Mouse (Mus musculus) ES-CJ7 (cell line): ENCODE data around the gene Mfsd4b2.
"Not testable (repeated sequence)": the region's sequence is repeated elsewhere in the genome, so short reads cannot be mapped to it uniquely, and the experiment has no call there.

Source experiments
- DNase-seq: peaks from one replicate; pipeline ENCODE4 v3.0.0; 2011; ENCODE audit warnings: low read depth, low spot score

Mfsd4b2 gene

DNA sequence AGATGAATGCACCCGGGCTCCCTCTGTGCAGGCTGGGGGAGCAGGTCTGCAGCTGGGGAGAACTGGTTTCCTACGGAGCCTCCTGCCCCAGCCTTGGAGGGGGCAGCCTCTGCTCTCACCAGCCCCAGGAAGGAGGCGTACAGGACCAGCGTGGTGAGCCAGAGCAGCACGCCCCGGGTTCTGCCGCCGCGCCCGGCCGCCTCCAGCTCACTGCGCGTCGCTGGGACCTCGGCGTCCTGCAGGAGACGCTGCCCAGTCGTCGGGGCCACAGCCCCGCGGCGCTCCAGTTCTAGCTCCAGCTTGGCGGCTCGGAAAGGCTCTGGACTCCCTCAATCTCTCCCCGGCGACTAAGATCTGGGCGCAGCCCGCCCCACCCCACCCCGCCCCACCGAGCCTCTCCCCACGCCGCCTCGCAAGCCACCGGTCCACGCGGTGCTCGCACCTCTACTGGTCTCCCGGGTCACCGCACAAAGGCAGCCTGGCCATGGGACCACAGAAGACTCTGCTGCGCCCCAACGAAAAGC is at the start of gene Mfsd4b2:
Gene Mfsd4b2 (minus strand): TSS at position 308 of the 524 bp plus-strand sequence.
- DNase-seq, result no peak

DNA sequence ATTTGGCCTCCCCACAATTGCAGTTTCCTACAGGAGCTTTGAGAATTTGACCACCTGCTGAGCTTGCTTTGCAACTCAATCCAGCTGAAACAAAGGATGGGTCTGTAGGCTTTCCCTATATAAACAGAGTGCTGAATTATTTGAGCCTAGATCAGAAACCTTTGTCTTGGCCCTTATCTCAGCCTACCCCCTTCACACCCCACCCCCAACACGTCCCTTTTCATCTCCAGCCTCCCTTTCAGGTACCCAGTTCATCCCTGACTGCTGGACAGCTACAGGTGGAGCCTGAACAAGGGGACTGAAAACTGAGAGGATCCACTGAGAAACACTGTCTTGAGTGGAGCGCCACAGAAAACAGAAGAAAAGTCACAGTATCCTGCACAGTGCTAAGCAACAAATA is 49.0 kb upstream of the Mfsd4b2 start:
- peak; percentile 88 for DNase-seq

DNA sequence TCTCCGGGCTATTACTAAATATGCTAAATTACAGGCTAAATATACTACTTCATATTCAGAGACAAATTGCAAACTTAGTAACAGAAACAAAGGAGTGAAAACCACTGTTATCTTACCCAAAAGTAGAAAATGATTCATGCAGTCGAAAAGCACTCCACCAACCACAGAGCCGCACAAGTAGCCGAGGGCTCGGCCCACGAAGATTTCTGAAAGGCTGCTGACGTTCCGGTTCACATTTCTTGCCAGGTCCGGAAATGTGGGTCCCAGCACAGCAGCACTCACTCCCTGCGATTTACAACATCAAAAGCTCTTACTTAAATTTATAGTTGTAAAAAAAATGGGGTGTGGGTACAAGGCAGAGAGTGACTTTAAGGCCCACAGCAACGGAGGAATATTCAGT is 48.3 kb upstream of the Mfsd4b2 start:
- no peak for DNase-seq

DNA sequence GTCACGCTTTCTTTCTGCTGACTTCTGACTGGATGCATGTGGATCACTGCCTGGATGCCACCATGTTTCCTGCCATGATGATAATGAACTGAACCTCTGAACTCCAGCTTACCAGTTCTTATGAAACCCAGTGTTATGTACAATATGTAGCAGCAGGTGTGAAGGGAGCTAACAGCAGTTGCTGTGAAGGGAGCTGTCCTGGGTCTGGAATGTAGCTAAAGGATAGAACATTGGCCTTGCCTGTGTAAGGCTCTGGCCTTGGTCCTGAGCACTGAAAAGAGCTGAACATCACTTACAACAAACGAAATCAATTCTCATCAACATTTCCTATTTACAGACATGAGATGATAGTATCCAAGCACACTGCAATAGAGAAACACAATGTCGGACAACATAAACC is 40.8 kb upstream of the Mfsd4b2 start:
- DNase-seq, result peak; percentile 49

DNA sequence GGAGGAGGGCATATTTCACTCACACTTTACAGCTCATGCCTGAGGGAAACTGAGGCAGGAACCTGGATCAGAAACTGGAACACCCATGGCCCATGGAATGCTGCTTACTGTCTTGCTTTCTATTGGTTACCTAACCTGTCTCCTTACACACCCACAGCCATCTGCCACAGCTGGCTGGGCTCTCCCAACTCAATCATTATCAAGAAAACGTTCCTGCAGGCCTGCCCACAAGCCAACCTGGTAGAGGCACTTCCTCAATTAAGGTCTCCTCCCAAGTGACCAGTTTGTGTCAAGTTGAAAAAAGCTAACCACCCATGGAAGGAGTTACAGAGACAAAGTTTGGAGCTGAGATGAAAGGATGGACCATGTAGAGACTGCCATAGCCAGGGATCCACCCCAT is 35.2 kb upstream of the Mfsd4b2 start:
- DNase-seq, result no peak

DNA sequence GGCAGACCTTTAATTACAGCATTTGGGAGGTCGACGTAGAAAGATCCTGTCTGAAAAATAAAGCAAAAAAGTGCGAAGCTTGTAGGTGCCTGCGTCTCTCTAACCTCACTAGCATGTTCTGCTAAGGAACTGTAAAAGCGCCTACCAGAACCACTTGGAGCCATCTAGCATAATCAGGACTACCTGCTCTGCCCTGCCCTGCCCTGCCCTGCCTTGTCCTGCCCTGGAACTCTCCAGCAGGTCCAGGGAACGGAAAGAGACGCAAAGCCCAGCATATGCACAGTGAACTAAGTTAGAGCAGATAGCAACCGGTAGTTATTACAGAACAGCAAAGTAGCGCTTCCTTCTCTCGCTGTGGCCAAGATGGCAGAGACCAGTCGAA is 33.7 kb upstream of the Mfsd4b2 start:
- peak; percentile 7 for DNase-seq

DNA sequence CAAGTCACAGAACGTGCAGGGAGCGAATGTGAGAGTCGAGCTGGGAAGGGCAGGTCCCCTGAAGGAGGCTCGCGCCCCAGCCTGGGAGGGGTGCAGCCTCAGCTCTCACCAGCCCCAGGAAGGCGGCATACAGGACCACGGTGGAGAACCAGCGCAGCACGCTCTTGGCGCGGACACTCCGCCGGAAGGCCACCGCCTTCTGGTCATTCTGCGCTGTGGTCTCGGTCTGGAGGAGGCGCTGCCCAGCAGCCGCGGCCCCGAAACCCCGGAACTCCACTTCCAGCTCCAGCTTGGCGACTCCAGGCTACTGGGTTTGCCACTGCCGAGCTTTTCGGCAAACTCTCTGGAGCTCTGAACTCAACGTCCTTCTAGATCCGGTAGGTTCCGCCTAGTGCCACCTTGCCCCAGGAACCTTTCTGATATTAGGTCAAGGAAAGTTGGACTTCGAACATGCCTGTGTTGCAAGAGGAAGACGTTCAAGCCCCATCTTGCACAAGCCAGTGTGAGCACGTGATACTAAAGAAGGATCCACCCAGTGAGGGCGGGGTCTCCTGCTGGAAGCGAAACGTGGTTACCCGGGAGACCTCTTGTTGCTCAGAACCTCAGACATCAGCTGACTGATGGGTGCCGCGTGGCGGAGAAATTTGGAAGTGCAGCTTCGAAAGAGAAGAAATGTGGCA is 33.2 kb upstream of the Mfsd4b2 start, which contains the start of gene Mfsd4b3:
Gene Mfsd4b3 (minus strand): TSS at position 393 of the 680 bp plus-strand sequence.
- DNase-seq, result peak; percentile 98

DNA sequence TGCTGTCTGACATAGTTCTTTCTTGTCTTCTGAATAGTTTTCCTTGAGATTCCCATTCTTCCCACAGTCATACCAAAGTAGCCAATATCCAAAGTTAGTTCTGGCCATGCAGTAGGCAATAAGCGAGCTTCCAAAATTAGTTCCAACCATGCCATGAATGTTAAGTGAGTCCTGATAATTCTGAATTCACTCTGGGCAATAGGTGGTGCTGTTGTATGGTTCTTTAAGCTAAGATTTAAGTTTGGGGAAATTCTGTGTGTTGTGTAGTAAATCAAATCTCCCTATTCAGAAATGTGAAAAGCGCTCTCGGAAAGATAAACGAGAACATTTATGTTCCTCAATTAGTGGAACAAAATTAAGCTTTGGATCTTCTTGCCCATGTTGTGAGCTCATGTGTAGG is 31.5 kb upstream of the Mfsd4b2 start:
- no peak for DNase-seq

DNA sequence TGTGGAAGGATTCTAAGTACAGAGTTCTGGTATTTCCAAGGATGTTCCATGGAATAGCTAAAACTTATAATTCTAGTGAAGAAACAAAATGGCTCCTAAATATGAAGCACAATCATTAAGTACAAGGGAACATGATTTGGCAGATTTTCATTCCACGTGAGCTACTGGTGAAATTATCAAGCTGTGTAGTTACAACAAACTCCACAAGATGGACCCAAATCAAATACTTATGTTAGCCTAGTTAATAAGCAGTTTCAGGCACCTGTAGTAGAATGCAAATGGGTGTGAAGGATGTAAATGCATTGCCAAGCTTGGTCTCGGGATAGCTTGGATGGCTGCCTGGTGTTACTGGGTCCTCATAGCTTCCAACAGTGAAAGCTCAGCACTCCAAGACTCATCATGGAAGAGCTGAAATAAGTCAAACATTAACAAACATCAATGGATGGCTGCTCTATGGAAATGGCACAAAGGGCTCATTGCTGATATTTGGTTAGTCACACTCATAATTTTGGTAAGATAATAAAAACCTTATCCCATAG is 29.7 kb upstream of the Mfsd4b2 start:
- no peak for DNase-seq

DNA sequence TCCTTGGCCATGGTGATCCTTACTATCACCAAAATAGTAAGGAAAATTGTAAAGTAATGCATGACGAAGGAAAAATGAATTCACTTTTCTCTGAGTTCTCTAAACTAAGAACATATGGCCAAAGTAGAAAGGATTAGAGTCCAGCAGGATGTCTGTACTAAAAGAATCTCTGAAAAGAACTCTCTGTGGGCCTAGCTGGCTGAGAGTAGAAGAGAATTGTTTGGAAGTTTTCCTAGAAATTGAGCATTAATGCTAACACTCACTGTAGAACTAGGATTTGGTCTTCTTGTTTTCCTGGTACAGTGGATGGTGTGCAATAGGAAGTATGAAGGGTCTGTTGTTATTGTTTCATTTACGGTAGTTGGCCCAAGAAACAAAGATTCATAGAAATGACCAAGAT is 28.4 kb upstream of the Mfsd4b2 start:
- no peak for DNase-seq

DNA sequence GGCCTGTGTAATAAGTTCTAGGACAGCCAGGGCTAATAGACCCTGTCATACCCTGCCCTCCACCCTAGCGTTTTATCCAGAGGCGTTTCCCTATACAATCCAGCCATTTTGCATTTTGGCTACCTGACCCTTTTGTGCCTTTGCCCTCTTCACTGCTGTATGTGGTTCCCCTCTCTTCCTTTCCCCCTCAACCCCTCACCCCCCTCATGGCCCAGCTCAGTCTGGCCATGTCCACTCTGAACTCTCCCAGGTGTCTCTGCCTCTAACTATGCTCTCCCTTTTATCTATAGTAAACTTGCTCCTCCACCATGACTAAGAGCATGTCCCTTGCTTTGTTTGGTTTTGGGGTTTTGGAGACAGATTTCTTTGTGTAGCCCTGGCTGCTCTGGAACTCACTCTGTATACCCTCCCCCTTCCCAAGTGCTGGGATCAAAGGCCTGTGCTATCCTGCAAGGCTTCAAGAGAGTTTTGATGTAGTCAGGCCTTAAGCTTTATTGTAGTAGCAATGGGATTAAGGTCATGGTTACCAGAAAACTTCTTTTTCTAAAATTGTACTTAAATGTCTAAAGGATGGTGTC is 22.7 kb upstream of the Mfsd4b2 start:
- DNase-seq, result no peak

DNA sequence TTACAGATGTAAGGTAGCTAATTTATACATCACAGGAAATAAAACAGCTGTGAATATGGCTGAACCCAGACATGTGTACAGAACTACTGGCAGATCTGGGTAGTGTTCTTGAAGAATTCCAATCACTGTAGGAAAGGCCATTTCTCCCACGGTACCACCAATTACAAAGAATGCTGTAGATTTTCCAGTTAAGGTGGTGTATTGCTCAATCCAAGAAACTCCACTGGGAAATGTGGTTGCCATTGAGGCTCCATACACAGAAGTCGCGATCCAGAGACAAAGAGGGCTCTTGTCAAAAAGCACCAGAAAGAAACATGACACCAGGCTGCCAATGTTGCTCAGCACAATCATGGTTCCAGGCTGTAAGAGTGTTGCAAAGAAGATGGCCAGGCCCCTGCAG is 20.5 kb upstream of the Mfsd4b2 start:
- DNase-seq, result not testable (repeated sequence)

DNA sequence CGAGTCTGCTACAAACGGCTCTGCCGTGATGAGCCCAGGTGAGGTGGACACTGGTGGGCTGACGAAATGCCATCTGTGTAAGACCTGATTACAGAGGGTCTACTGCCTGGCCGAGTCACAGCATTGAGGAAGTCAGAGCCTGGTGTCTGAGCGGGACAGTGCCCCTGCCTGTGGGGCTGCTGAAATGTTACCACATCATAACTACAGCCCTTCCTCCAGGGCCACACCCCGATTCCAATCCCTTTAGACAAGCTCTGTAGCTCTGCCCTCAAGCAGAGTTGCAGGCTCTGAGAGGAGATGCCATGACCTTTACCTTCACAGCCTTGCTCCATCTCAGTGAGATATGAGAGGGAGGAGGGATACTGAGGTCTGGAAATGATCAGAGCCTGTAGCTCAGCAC is 9.8 kb upstream of the Mfsd4b2 start:
- no peak for DNase-seq

DNA sequence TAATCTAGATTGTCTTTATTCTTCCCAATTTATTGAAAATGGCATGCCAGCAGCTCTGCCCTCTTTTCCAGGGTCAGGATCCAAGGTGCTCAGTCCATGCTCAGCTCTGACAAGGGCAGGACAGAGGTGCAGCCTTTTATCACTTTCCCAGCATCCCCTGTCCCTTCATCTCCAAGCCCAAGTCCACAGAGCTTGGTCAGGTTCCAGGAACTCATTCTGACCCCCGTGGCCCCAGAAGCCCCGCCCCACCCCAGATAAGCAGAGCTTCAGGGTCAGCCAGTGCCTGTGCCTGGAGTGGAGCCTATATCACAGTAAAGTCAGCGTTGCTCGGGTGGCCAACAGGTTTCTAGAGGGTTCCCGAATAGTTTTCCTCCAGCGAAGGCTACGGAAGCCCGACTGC is 2.2 kb downstream of the Mfsd4b2 start:
- DNase-seq, result not testable (repeated sequence)

DNA sequence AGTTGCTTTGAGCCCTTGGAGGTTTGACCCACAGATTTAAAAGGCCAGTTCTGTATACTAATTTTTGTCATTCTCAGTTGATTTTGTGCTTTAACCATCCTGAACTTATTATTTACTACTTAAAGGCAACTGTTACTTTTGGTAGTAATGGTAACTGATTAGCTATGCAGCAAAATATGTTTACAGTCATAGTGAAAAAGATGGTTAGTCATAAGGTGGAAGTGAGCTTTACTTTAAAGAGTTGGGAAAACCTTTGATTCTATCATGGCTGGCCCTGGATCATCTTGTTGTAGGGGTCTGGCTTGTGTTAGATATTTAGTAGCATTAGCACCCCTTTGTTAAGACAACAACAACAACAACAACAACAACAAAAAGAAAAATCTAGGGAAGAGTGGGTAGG is 14.1 kb downstream of the Mfsd4b2 start:
- DNase-seq, result no peak

DNA sequence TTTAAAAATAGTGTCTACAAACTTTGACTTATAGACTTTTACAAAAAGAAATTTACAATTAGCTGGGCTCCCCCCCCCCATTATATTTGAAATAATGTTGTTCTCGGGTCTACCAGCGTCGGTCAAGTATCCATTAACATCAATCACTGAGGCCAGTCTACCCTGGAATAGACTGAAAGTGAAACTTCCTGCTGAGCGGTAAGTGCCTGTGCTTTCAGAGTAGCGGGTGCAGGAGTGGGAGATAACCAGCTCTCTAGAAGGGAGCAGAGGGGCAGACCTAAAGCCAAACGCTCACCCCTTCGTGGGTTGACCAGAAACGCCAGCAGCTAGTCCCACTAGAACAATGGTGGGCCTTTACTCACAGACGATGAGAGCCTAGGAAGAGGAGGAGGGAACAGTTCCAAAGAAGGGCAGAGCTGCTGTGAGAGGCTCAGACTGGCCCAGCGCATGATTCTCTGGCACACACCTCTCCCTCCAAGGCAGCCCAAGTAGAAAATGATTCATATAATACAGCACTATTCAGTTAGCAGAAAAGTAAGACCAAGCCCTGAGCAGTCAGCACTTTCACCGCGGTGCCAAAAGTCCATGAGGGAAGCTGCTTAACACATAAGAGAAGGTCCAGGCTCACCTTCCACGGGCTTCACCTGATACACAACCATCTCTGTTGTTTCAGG is 17.8 kb downstream of the Mfsd4b2 start:
- DNase-seq, result no peak

DNA sequence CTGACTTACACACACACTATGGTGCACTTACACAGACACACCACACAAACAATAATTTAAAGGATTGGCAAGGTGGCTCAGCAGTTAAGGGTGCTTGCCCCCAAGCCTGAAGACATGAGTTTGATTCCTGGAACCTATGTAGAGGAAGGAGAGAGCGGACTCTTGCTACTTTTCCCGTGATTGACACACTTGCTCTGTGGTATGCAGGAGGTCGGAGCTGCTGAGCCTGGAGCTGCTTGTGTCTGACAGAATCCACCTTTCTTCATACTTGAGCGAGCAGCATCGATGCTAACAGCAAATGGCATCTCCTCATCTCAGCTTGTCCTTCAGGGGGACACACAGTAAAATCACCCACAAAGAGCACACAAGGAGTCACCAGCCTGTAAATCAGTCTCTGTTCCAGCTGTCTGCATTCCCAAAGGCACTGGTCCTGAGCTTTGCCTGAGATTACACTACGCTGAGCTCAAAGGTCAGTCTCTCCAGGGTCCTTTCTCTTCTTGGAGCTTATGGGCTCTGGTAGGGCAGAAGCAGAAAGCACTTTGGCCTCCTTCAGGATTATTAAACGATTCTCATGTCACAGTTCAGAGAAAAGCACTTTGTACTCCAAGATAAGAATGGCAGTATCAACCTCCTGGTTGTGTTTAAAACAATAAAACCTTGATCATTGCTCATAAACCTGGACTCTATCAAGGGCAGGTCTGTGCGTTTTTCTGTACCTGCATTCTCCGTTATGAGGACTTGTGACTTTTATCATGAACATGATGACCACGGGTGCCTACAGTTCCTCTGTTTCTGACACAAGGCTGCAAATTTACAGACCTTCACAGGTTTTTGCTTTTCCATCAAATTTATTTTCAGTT is 19.7 kb downstream of the Mfsd4b2 start:
- DNase-seq, result no peak

DNA sequence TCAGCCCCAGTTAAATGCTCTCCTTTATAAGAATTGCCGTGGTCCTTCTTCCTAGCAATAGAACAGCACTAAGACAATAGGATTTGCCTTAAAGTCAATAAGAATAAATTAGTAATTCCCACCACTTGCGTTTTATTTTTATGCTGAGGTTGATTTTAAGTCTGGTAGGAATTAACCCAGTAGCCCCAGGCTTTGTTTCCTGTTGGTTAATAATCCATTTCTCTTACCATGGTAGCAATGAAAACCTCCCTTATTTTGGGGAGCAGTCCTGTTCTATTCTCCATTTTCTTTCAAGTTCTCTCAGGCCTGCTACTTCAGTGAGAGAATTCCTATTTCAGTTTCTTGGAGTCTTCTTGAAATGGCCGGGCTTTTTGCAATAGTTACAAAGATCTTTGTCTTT is 22.5 kb downstream of the Mfsd4b2 start:
- no peak for DNase-seq

DNA sequence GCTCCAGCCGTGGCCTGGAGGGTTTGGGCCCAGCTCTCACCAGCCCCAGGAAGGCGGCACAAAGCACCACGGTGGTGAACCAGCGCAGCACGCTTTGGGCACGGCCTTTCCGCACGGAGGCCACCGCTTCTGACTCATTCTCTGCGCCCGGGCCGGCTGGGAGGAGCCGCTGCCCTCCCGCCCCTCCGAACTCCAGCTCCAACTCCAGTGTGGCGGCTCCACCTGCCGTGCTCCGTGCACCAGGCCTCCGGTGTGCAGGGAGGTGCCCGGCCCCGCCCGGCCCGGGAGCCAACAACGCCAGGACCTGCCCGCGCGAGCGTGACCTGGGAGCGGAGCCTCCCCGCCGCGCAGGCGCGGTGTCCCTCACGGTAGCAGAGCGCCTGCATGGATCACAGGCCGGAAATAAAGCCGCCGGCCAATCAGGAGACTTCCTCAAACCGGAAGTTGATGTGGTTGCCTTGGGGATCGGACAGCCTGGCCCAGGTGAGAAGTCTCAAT is 27.8 kb downstream of the Mfsd4b2 start, which contains the start of gene Mfsd4b4:
Gene Mfsd4b4 (minus strand): TSS at position 365 of the 498 bp plus-strand sequence.
- peak; percentile 93 for DNase-seq

DNA sequence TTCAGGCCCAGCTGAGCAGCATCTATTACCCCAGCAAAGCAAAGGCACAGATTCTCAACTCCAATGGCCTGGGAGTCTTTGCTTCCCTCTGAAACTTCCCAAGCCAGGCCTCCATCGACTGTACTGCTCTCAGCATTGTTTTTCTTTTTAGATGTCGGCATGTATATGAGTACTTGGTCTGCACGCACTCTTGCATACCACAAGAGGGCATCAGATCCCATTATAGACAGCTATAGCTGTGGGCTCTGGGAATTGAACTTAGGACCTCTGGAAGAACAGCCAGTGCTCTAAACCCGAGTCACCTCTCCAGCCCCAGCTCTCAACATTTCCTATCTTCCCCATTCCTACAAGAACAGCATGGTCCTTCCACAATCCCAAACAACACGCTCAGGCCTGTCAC is 30.2 kb downstream of the Mfsd4b2 start:
- peak; percentile 66 for DNase-seq
